Mouse (Mus musculus) embryonic fibroblast, embryonic 13.5 days (primary cell): Measurements from ENCODE around the gene Vps36.

Source experiments
- CTCF ChIP-seq: IDR thresholded peaks from 2 replicates; pipeline ENCODE4 v1.5.1; 2011; ENCODE audit warnings: mild to moderate bottlenecking, control low read depth, low read length, moderate library complexity, borderline replicate concordance; ENCODE audit not compliant: insufficient read depth
- POLR2A ChIP-seq: IDR thresholded peaks from 2 replicates; pipeline ENCODE4 v1.6.1; 2011; ENCODE audit warnings: low read depth, mild to moderate bottlenecking, control low read depth, low read length, moderate library complexity

- TF ChIP-seq CTCF (no peak), POLR2A (no peak)
Observed at GRCm38 (mm10) chr8:22264787-22265186, 72.2 kb downstream of the Vps36 start.
